Mouse (Mus musculus): ENCODE data around the gene Atxn7l3.

GRCm38 (mm10) chr11:102266631-102267355 lies 29.6 kb downstream of the Atxn7l3 start:
- no peak for TF ChIP-seq CTCF (IDR thresholded peaks at IDR 0.05)
- no peak for TF ChIP-seq EP300 (IDR thresholded peaks at IDR 0.05)
